1 mouse cellular context compared by ENCODE assay signal in genomic region chr7:24973208-24973607, GRCm38 (mm10).
TF ChIP-seq lines count a peak whose summit lies in the region.

No protein-coding gene starts in this region.

TF ChIP-seq in CH12.LX, 34 proteins besides CTCF, POLR2A, EP300 and RAD21 (continued from another document):
- TF ChIP-seq ZKSCAN1 (IDR thresholded peaks at IDR 0.05; ENCODE audit: borderline replicate concordance, low read depth, low read length) (no peak), MAFK (IDR thresholded peaks at IDR 0.05; ENCODE audit: insufficient replicate concordance, low read length) (no peak), UBTF (IDR thresholded peaks at IDR 0.05; ENCODE audit: low read depth, low read length) (no peak)
